Mouse (Mus musculus) myocyte (in vitro differentiated cells): ENCODE measurements around the gene Hsd11b1. TPM values are rescaled to one million over a fixed set of nuclear protein-coding genes. Genes with fewer than 3 reads are reported as not detected.
A peak's percentile ranks its signal among the peaks of the same experiment; 100 is the strongest.

Experiments used
- H3K27me3 ChIP-seq: one replicate; pipeline ENCODE4 v1.6.1; 2011; ENCODE audit not compliant: control insufficient read depth, insufficient read depth, insufficient read length
- H3K36me3 ChIP-seq: one replicate; pipeline ENCODE4 v1.6.1; 2011; ENCODE audit not compliant: control insufficient read depth, insufficient read depth
- H3K4me2 ChIP-seq: one replicate; pipeline ENCODE4 v1.6.1; 2011; ENCODE audit warnings: low read depth, control low read depth
- H3K4me3 ChIP-seq: one replicate; pipeline ENCODE4 v1.5.1; 2011; ENCODE audit warnings: mild to moderate bottlenecking, control low read depth, moderate library complexity
- H3K79me2 ChIP-seq: one replicate; pipeline ENCODE4 v1.6.1; 2011; ENCODE audit not compliant: control insufficient read depth, insufficient read depth
- H3ac ChIP-seq: one replicate; pipeline ENCODE4 v1.6.1; 2011; ENCODE audit not compliant: control insufficient read depth, insufficient read length
- CEBPB ChIP-seq: IDR thresholded peaks from 2 replicates; pipeline ENCODE4 v1.6.1; 2011; ENCODE audit warnings: mild to moderate bottlenecking, moderate library complexity; ENCODE audit not compliant: poor library complexity, insufficient read depth, severe bottlenecking
- E2F4 ChIP-seq: IDR thresholded peaks from one replicate; pipeline ENCODE4 v1.6.1; 2011; ENCODE audit warnings: mild to moderate bottlenecking, control low read depth, moderate library complexity; ENCODE audit not compliant: insufficient read depth
- MAX ChIP-seq: IDR thresholded peaks from one replicate; pipeline ENCODE4 v1.6.1; 2011; ENCODE audit warnings: low read depth, mild to moderate bottlenecking, control low read depth
- MYOD1 ChIP-seq, 3 experiments: IDR thresholded peaks; one replicate each; pipeline ENCODE4 v1.6.1; 2011; ENCODE audit warnings: control low read depth in 2 of 3, low read depth in 2 of 3, mild to moderate bottlenecking in 2 of 3, moderate library complexity in 1 of 3; ENCODE audit not compliant: insufficient read length in 2 of 3, control insufficient read depth in 1 of 3
- MYOG ChIP-seq, 3 experiments: IDR thresholded peaks; one replicate each; pipeline ENCODE4 v1.6.1; 2011; ENCODE audit warnings: control low read depth in 2 of 3, low read depth in 2 of 3, mild to moderate bottlenecking in 2 of 3; ENCODE audit not compliant: insufficient read length in 2 of 3, control insufficient read depth in 1 of 3, insufficient read depth in 1 of 3
- POLR2A ChIP-seq: IDR thresholded peaks from one replicate; pipeline ENCODE4 v1.6.1; 2011; ENCODE audit warnings: low read depth, mild to moderate bottlenecking, control low read depth, moderate library complexity; ENCODE audit not compliant: insufficient read length
- POLR2AphosphoS2 ChIP-seq: IDR thresholded peaks from one replicate; pipeline ENCODE4 v1.6.1; 2011; ENCODE audit warnings: low read depth, control low read depth; ENCODE audit not compliant: insufficient read length
- REST ChIP-seq: IDR thresholded peaks from one replicate; pipeline ENCODE4 v1.6.1; 2011; ENCODE audit warnings: mild to moderate bottlenecking, control low read depth, moderate library complexity; ENCODE audit not compliant: insufficient read depth, insufficient read length
- SRF ChIP-seq: IDR thresholded peaks from one replicate; pipeline ENCODE4 v1.6.1; 2011; ENCODE audit warnings: low read depth; ENCODE audit not compliant: control insufficient read depth, insufficient read length
- TCF12 ChIP-seq: IDR thresholded peaks from one replicate; pipeline ENCODE4 v1.6.1; 2011; ENCODE audit warnings: mild to moderate bottlenecking, control low read depth; ENCODE audit not compliant: poor library complexity, insufficient read depth, severe bottlenecking
- TCF3 ChIP-seq: IDR thresholded peaks from one replicate; pipeline ENCODE4 v1.6.1; 2011; ENCODE audit warnings: low read depth, control low read depth; ENCODE audit not compliant: insufficient read length
- USF1 ChIP-seq: IDR thresholded peaks from one replicate; pipeline ENCODE4 v1.6.1; 2011; ENCODE audit warnings: low read depth, mild to moderate bottlenecking, control low read depth, moderate library complexity
- polyA plus RNA-seq: library from polyadenylated mRNA; unstranded; fragments of >200 nt; fragmentation: generic; extraction: Trizol; gene quantifications from one replicate; pipeline ENCODE4 v1.2.1, GENCODE M21; 2012; ENCODE audit warnings: missing spikeins

Gene Hsd11b1
- polyA plus RNA-seq, 1 experiment: 2.7 TPM

GRCm38 (mm10) chr1:193263026-193263907, 608 bp downstream of the Hsd11b1 start:
- Histone ChIP-seq H3ac (no peak overlapping the region), H3K79me2 (no peaks in the 10 kb centered on the region), H3K4me3 (no peak overlapping the region), H3K27me3 (no peaks in the 10 kb centered on the region), H3K36me3 (no peaks in the 10 kb centered on the region), H3K4me2 (peak overlapping the region; percentile 24)
- TF ChIP-seq E2F4: no peak
- no peak for TF ChIP-seq USF1
- no peak for TF ChIP-seq POLR2AphosphoS2
- TF ChIP-seq MAX: no peak
- TF ChIP-seq REST: no peak
- TF ChIP-seq CEBPB: no peak
- no peak for TF ChIP-seq POLR2A
- TF ChIP-seq SRF: no peak

DNA sequence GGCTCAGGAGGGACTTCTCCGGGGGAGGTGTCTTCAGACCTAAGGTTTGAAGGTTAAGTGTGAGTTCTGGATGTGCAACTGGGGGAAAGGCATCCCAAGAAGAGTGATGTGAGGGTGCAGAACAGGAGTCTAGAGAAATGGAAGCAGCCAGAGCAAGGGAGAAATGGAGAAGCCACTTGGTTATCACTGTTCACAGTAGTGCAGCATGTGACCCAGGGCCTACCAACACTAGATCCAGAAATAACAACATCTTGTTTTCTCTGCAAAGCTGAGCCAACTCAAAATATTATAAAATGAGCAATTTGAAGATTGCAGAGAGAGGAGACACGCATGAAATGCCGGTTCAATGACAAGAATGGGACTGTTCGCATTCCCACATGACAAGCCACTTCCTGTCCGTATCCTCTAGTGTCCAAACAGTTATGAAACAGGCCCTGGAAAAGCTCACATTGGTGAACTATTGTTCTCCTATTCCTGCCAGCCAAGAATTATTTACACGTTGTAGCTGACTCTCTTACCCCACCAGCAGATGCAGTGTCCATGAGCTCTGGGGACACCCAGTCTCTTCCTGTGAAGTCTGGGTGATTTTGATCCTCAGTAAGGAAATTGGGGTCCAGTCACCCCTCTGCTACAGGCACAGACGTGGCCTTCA, 1.9 kb downstream of the Hsd11b1 start:
- Histone ChIP-seq H3K36me3 (no peaks in the 10 kb centered on the region), H3K27me3 (no peaks in the 10 kb centered on the region), H3ac (no peak overlapping the region)

GRCm38 (mm10) chr1:193259559-193259958, 4.3 kb downstream of the Hsd11b1 start:
- H3K36me3 ChIP-seq: no peaks in the 10 kb centered on the region
- H3K4me2 ChIP-seq: no peak overlapping the region
- no peaks in the 10 kb centered on the region for H3K79me2 ChIP-seq
- TF ChIP-seq MAX (no peak), REST (no peak), POLR2AphosphoS2 (no peak), SRF (no peak), MYOD1 (IDR thresholded peaks at IDR 0.05; ENCODE audit: control insufficient read depth in 1 of 3, insufficient read length in 2 of 3, low read depth in 2 of 3) (no peak), USF1 (no peak), E2F4 (no peak), TCF12 (no peak), POLR2A (no peak), CEBPB (no peak), MYOG (IDR thresholded peaks at IDR 0.05; ENCODE audit: control insufficient read depth in 1 of 3, insufficient read depth in 1 of 3, insufficient read length in 2 of 3, low read depth in 2 of 3) (no peak), TCF3 (no peak)
- no peak overlapping the region for H3K4me3 ChIP-seq
- H3ac ChIP-seq: no peak overlapping the region
- H3K27me3 ChIP-seq: no peaks in the 10 kb centered on the region

More for the DNA sequence above, 1.9 kb downstream of the Hsd11b1 start:
- Histone ChIP-seq H3K4me2 (no peak overlapping the region), H3K4me3 (no peak overlapping the region), H3K79me2 (no peaks in the 10 kb centered on the region)
- TF ChIP-seq E2F4 (no peak), POLR2A (no peak), MAX (no peak), MYOD1 (IDR thresholded peaks at IDR 0.05; ENCODE audit: control insufficient read depth in 1 of 3, insufficient read length in 2 of 3, low read depth in 2 of 3) (no peak), REST (no peak), CEBPB (no peak), MYOG (IDR thresholded peaks at IDR 0.05; ENCODE audit: control insufficient read depth in 1 of 3, insufficient read depth in 1 of 3, insufficient read length in 2 of 3, low read depth in 2 of 3) (no peak), TCF12 (no peak), USF1 (no peak), SRF (no peak), POLR2AphosphoS2 (no peak), TCF3 (no peak)

GRCm38 (mm10) chr1:193256621-193257098, 7.2 kb downstream of the Hsd11b1 start:
- H3K4me3 ChIP-seq: no peak overlapping the region
- H3K27me3 ChIP-seq: no peaks in the 10 kb centered on the region
- H3K79me2 ChIP-seq: no peaks in the 10 kb centered on the region
- TF ChIP-seq E2F4: no peak
- no peaks in the 10 kb centered on the region for H3K36me3 ChIP-seq
- H3ac ChIP-seq: no peak overlapping the region
- no peak overlapping the region for H3K4me2 ChIP-seq

GRCm38 (mm10) chr1:193256289-193256577, 7.6 kb downstream of the Hsd11b1 start:
- no peak for TF ChIP-seq USF1
- TF ChIP-seq SRF: no peak
- TF ChIP-seq MAX: no peak
- no peak for TF ChIP-seq TCF12
- no peak for TF ChIP-seq REST
- no peak for TF ChIP-seq POLR2A
- no peak for TF ChIP-seq POLR2AphosphoS2
- no peak for TF ChIP-seq MYOG (IDR thresholded peaks at IDR 0.05; ENCODE audit: control insufficient read depth in 1 of 3, insufficient read depth in 1 of 3, insufficient read length in 2 of 3, low read depth in 2 of 3)
- no peak for TF ChIP-seq TCF3
- no peak for TF ChIP-seq MYOD1 (IDR thresholded peaks at IDR 0.05; ENCODE audit: control insufficient read depth in 1 of 3, insufficient read length in 2 of 3, low read depth in 2 of 3)
- TF ChIP-seq E2F4: no peak
- TF ChIP-seq CEBPB: no peak
- no peak overlapping the region for H3ac ChIP-seq
- H3K79me2 ChIP-seq: no peaks in the 10 kb centered on the region
- H3K27me3 ChIP-seq: no peaks in the 10 kb centered on the region
- H3K36me3 ChIP-seq: no peaks in the 10 kb centered on the region
- no peak overlapping the region for H3K4me3 ChIP-seq
- no peak overlapping the region for H3K4me2 ChIP-seq
